Mouse (Mus musculus) midbrain, embryonic 11.5 days (tissue): ENCODE measurements around the gene Zfp800. TPM values are rescaled to one million over a fixed set of nuclear protein-coding genes. Genes with fewer than 3 reads are reported as not detected.

Experiments
- ATAC-seq: fragments of 200-750 bp; cut with Nextera tagmentation; 2 replicates; pipeline ENCODE4 v1.8.0; 2017; ENCODE audit warnings: moderate TSS enrichment, moderate library complexity; ENCODE audit not compliant: low FRiP score
- DNase-seq: peaks from one replicate; pipeline ENCODE4 v3.0.0; 2015; ENCODE audit warnings: low spot score; ENCODE audit errors: missing footprints
- H3K27ac ChIP-seq: fragments of 300-500 bp; sonication (generic); 2 replicates; pipeline ENCODE4 v1.5.1; 2014; ENCODE audit warnings: low read depth, low read length
- H3K27me3 ChIP-seq: fragments of 300-500 bp; sonication (generic); 2 replicates; pipeline ENCODE4 v1.6.1; 2014; ENCODE audit warnings: mild to moderate bottlenecking, low read length, moderate library complexity, mixed read lengths; ENCODE audit not compliant: control insufficient read depth, insufficient read depth
- H3K36me3 ChIP-seq: fragments of 300-500 bp; sonication (generic); 2 replicates; pipeline ENCODE4 v1.6.1; 2014; ENCODE audit warnings: mild to moderate bottlenecking, low read length, moderate library complexity, mixed read lengths; ENCODE audit not compliant: control insufficient read depth, insufficient read depth
- H3K4me1 ChIP-seq: fragments of 300-500 bp; sonication (generic); 2 replicates; pipeline ENCODE4 v1.6.1; 2014; ENCODE audit warnings: low read length; ENCODE audit not compliant: control insufficient read depth, insufficient read depth
- H3K4me2 ChIP-seq: fragments of 300-500 bp; sonication (generic); 2 replicates; pipeline ENCODE4 v1.6.1; 2014; ENCODE audit warnings: mild to moderate bottlenecking, moderate library complexity
- H3K4me3 ChIP-seq: fragments of 300-500 bp; sonication (generic); 2 replicates; pipeline ENCODE4 v1.5.1; 2014; ENCODE audit warnings: low read depth, low read length
- H3K9ac ChIP-seq: fragments of 300-500 bp; sonication (generic); 2 replicates; pipeline ENCODE4 v1.6.1; 2014; ENCODE audit warnings: low read length
- H3K9me3 ChIP-seq: fragments of 300-500 bp; sonication (generic); 2 replicates; pipeline ENCODE4 v1.6.1; 2016; ENCODE audit warnings: low read length; ENCODE audit not compliant: control insufficient read depth
- WGBS: fragments of 180-500 bp; shearing (Covaris S2); extraction: QIAGEN DNeasy Blood & Tissue Kit; methylation state at CpG from one replicate; pipeline ENCODE4 v1.1.7; 2014; 5-methylcytosine and 5-hydroxymethylcytosine counted together
- polyA plus RNA-seq: library from polyadenylated mRNA; unstranded; fragments of >200 nt; fragmentation: Nextera tagmentation; extraction: Ambion mirVana; gene quantifications from 2 replicates; pipeline ENCODE4 v1.2.1, GENCODE M21; 2014

Zfp800 gene
- polyA plus RNA-seq = 33.0 and 33.5 TPM in 2 replicates

GRCm38 (mm10) chr6:28397681-28398203 lies at the start of gene Zfp800:
Gene Zfp800 (minus strand): TSS chr6:28398005.
- Histone ChIP-seq H3K36me3 (no peaks in the 10 kb centered on the region), H3K9me3 (peaks cover 4% of the 10 kb centered on the region), H3K4me1 (peaks cover 2% of the 10 kb centered on the region; the same call in 1 of the 2 replicates), H3K4me2 (peak within 1 kb of the TSS; percentile 69), H3K27ac (peak within 1 kb of the TSS; percentile 87), H3K27me3 (0 out of 2 replicates have a peak, but pooled peaks cover 2% of the 10 kb centered on the region), H3K9ac (peak within 1 kb of the TSS; percentile 80), H3K4me3 (peak within 1 kb of the TSS; percentile 50)
- under 1% methylated on average over 33 of the region's 33 CpGs for WGBS
- DNase-seq (peak; percentile 97), ATAC-seq (peak; percentile 69)

- Histone ChIP-seq H3K4me2 (no peak overlapping the region), H3K27me3 (no peaks in the 10 kb centered on the region)
- WGBS = 73% methylated on average over 6 of the region's 6 CpGs
Observed at GRCm38 (mm10) chr6:28431538-28431855, 33.7 kb upstream of the Zfp800 start.

GRCm38 (mm10) chr6:28430795-28431537 lies 33.2 kb upstream of the Zfp800 start:
- Histone ChIP-seq H3K4me3 (no peak overlapping the region), H3K27me3 (no peaks in the 10 kb centered on the region), H3K9ac (no peak overlapping the region), H3K4me1 (no peaks in the 10 kb centered on the region), H3K4me2 (no peak overlapping the region), H3K27ac (no peak overlapping the region), H3K9me3 (no peaks in the 10 kb centered on the region), H3K36me3 (peaks cover 3% of the 10 kb centered on the region; the same call in 1 of the 2 replicates)
- no peak for ATAC-seq
- WGBS = 81% methylated on average over 10 of the region's 10 CpGs
- DNase-seq = no peak

More at GRCm38 (mm10) chr6:28431538-28431855, 33.7 kb upstream of the Zfp800 start:
- Histone ChIP-seq H3K4me3 (no peak overlapping the region), H3K9me3 (no peaks in the 10 kb centered on the region), H3K9ac (no peak overlapping the region), H3K27ac (no peak overlapping the region), H3K4me1 (no peaks in the 10 kb centered on the region), H3K36me3 (0 out of 2 replicates have a peak, but pooled peaks cover 3% of the 10 kb centered on the region)
- ATAC-seq (no peak), DNase-seq (no peak)

GRCm38 (mm10) chr6:28429870-28430269 lies 32.1 kb upstream of the Zfp800 start:
- Histone ChIP-seq H3K27ac (no peak overlapping the region), H3K4me3 (no peak overlapping the region), H3K36me3 (peaks cover 3% of the 10 kb centered on the region; the same call in 1 of the 2 replicates), H3K4me2 (no peak overlapping the region), H3K9ac (no peak overlapping the region), H3K4me1 (peaks cover 3% of the 10 kb centered on the region), H3K27me3 (no peaks in the 10 kb centered on the region), H3K9me3 (no peaks in the 10 kb centered on the region)
- ATAC-seq (no peak), DNase-seq (no peak)
- WGBS = 87% methylated on average over 11 of the region's 11 CpGs

GRCm38 (mm10) chr6:28428290-28428689 lies 30.5 kb upstream of the Zfp800 start, which contains the start of gene Gcc1:
Gene Gcc1 (minus strand): TSS chr6:28428390.
- ATAC-seq = no peak
- Histone ChIP-seq H3K36me3 (peaks cover 3% of the 10 kb centered on the region; the same call in 1 of the 2 replicates), H3K4me3 (no peak within 1 kb of the TSS), H3K9me3 (no peaks in the 10 kb centered on the region), H3K27me3 (no peaks in the 10 kb centered on the region), H3K9ac (no peak within 1 kb of the TSS), H3K27ac (no peak within 1 kb of the TSS), H3K4me1 (peaks cover 11% of the 10 kb centered on the region), H3K4me2 (no peak within 1 kb of the TSS)
- no peak for DNase-seq
- 88% methylated on average over 3 of the region's 3 CpGs for WGBS

GRCm38 (mm10) chr6:28427096-28427839 lies 29.5 kb upstream of the Zfp800 start, which contains the start of gene Fscn3:
Gene Fscn3 (plus strand): TSS chr6:28427789.
- DNase-seq = no peak
- peaks cover 3% of the 10 kb centered on the region; the same call in 1 of the 2 replicates for H3K36me3 ChIP-seq
- H3K4me1 ChIP-seq = peaks cover 11% of the 10 kb centered on the region
- H3K27me3 ChIP-seq = no peaks in the 10 kb centered on the region
- WGBS = 83% methylated on average over 3 of the region's 3 CpGs
- no peaks in the 10 kb centered on the region for H3K9me3 ChIP-seq
- no peak within 1 kb of the TSS for H3K27ac ChIP-seq
- H3K4me3 ChIP-seq = no peak within 1 kb of the TSS
- H3K4me2 ChIP-seq = no peak within 1 kb of the TSS
- no peak within 1 kb of the TSS for H3K9ac ChIP-seq
- ATAC-seq = no peak

- Histone ChIP-seq H3K27ac (no peak overlapping the region), H3K27me3 (no peaks in the 10 kb centered on the region), H3K4me2 (peak overlapping the region; percentile 73; the same call in 1 of the 2 replicates), H3K4me1 (peaks cover 23% of the 10 kb centered on the region), H3K9ac (no peak overlapping the region), H3K36me3 (peaks cover 3% of the 10 kb centered on the region; the same call in 1 of the 2 replicates), H3K9me3 (no peaks in the 10 kb centered on the region), H3K4me3 (no peak overlapping the region)
- WGBS = 94% methylated on average over 6 of the region's 6 CpGs
- no peak for ATAC-seq
- no peak for DNase-seq
Observed at GRCm38 (mm10) chr6:28425019-28425418, 27.2 kb upstream of the Zfp800 start.

GRCm38 (mm10) chr6:28423767-28424695 lies 26.2 kb upstream of the Zfp800 start:
- 11% methylated on average over 39 of the region's 46 CpGs for WGBS
- H3K9me3 ChIP-seq = no peaks in the 10 kb centered on the region
- H3K4me2 ChIP-seq = peak overlapping the region; percentile 73
- peak overlapping the region; percentile 92 for H3K4me3 ChIP-seq
- H3K9ac ChIP-seq = peak overlapping the region; percentile 95
- H3K36me3 ChIP-seq = peaks cover 3% of the 10 kb centered on the region; the same call in 1 of the 2 replicates
- H3K27ac ChIP-seq = peak overlapping the region; percentile 57
- no peaks in the 10 kb centered on the region for H3K27me3 ChIP-seq
- peak; percentile 95 for DNase-seq
- ATAC-seq = peak; percentile 67
- H3K4me1 ChIP-seq = peaks cover 27% of the 10 kb centered on the region
